Mouse (Mus musculus) mouse trophoblast stem cell (cell line): ENCODE data around the gene Azi2.

Source experiments
- in situ Hi-C, 2 experiments: fragments of 300-500 bp; cut with MseI, MboI; formaldehyde crosslinking; loops; 2 replicates in 1 of 2; 3 replicates in 1 of 2; pipeline ENCODE4 v1.15.1; 2025

The Azi2 gene

DNA sequence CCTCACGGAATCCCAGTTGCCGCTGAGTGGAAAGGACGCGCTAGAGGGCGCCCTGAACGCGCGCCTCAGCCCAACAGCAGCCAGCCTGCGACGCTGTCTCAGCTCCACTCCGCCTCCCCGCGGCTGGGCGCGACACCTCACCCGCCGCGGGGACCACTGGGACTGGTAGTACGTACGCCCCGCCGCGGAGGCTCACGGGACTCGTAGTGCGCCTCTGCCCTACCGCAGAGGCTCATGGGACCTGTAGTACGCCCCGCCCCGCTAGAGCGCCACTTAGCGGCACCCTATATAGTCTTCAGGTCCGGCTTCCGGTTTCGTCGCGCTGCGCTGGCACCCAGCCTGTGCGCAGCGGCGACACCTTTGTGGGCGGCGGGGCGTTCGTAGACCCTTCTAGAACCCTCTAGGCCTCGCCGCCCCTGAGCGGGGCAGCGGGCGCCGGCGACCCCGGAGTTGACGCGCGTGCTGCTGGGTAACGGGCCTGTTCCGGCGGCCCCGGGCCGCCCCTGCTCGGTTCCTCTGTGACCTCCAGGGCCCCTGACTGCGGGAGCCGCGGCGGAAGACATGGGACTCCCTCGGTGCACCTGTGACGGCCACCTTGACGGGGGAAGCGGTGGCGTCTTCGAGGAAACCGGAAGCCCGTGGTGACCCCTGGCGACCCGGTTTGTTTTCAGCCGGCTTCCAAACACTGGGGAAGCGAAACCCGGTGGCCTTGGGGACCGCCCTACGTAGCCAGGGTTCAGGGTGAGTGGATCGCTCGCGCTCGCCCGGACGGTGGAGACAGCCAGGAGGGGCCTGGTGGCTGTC is at the start of gene Azi2:
TSS of gene Azi2 (plus strand) at position 282 of the 804 bp plus-strand sequence.
- in situ Hi-C loops = no loop called here

DNA sequence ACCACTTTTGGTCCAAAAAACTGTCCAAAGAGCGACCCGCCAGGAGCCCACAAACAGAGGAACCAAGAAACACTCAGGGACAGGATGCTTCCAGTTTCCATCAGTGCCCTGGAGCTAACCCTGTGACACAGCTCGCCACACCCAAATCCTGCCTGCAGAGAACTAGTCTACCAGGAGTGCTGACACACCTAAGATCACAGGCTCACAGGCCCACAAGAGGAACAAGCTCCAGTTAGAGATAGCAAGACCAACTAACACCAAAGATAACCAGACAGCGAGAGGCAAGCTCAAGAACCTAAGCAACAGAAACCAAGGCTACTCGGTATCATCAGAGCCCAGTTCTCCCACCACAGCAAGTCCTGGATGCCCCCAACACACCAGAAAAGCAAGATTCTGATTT is 43.7 kb upstream of the Azi2 start:
- in situ Hi-C loops = no loop called here

DNA sequence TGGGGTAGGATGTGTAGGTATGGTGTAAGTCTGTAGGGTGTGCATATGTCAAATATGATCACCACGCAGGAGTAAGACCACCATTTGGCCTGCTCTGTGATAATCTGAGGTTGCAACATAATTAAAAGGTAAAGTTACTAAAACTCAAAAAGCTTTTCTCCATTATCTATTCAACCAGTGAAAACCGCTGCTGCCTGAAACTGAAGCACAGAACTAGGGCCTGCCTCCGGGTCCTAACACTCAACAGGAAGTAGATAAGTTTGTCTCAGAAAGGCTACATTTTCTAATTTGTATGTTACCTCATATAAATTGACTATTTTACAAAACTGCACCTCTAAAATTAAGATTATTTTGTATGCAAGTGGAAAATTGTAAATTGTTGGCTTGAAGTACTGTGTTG is 38.8 kb upstream of the Azi2 start:
- in situ Hi-C loops = no loop called here

DNA sequence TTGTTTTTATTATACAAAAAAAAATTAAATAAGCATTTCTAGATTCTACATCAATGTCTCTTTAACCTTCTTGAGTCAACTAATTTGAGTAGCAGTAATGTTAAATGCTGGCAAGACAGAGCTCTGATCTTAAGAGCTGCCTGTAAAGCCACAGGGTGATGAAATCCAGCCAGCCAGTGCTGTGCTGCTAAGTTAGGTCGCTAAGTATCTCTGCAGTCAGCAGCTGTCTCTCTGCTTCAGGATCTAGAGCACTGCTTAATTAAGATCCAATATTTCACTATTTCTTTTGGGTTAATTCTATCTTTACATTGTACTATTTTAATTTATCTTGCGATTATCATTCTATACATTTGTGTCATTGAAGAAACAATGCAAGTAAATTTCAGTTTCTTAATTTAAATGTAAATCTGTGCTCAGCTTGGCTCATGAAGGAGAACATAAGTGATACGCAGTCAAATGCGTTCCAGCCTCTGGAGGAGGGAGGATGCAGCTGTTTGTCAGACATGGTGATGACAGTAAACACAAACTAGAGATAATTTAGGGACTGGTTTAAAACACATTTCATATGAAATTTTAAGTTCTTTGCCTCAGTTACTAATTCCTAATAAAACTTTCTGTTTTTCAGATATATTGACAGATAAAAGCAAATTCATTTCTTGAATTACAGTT is 36.9 kb upstream of the Azi2 start:
- in situ Hi-C loops = no loop called here

DNA sequence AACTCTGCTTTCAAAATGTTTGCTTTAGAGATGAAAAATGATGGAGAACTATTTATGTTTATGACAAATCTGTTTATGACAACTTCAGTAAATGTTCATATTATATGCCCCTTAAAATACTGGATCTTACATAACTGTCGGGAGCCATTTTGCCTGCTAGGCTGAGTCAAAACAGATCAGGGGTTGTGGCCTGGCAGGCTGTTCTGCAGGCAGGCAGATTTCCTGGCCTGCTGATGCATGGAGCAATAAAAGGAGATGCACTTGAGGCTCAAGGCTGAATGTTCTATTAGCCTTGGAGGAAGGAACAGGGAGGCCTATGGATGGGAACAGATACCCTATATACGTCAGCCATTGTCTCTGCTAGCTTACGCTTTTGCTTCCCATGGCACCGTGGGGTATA is 36.4 kb upstream of the Azi2 start:
- in situ Hi-C loops = no loop called here

DNA sequence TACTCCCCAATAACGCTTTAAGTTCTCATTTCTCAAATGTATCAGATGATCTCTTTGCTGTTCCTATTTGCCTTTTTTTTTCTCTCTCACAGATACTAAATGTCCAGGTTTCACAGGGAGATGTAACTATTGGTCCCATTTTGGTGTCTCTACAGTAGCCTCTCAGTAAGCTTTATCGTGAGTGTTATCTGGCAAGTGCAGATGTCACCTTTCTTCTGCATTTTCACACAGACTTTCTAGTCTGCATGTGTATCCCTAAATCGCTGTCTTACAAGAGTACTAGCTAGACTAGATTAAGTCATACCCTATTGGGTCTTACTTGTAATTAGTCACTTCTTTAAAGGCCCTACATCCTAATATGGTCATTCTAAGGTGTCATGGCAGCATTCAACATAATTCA is 27.4 kb upstream of the Azi2 start:
- in situ Hi-C loops = no loop called here

DNA sequence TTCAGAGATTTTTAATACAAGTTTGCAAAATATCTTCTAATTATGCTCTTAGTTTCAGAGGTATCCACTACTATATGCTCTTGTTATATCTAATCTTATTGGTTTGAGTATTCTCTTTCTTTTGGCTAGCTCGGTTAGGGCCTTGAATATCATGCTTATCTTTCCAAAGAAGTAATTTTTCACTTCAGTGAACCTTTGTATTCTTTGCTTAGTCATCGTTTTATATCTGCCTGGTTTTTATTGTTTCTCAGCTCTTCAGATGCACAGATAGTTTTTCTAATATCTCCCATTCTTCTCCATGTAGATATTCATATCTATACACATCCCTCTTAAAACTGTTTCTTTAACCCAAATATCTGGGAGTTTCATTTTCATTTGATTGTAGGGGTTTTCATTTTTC is 15.3 kb upstream of the Azi2 start:
- in situ Hi-C loops = no loop called here

DNA sequence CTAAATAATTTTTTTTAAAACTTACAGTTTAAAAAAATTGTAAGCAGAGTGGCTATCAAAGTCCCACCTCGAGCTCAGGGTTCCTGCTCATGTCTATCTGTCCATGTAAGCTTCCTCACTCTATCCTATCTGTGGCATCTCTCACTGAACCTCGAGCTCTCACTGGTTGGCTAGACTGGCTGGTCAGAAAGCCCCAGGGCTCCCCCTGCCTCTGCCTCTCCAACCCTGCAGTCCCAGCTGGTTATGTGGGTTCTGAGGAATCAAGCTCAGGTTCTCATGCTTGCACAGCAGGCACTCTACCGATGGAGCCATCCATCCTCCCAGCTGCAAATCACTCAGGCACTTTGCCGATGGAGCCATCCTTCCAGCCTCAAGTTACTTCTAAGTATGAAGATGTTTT is 10.8 kb upstream of the Azi2 start:
- in situ Hi-C loops = no loop called here

DNA sequence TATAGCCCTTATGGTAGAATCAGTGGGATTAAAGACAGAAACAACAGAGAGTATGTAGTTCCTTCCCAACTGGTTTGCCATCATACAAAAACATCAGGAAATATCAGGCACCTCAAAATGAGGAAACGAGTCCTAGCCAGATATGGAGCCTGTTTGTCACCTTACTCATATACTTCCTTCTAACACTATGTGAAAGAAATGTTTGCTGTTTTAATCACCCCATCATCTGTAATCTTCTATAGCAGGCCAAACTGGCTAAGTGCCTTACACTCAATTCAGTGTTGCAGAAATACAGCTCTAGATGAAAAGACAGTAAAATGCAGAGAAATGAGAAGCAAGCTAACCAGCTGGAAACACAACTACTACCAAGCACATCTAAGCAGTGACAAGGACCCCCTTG is 10.0 kb upstream of the Azi2 start:
- in situ Hi-C loops = no loop called here

DNA sequence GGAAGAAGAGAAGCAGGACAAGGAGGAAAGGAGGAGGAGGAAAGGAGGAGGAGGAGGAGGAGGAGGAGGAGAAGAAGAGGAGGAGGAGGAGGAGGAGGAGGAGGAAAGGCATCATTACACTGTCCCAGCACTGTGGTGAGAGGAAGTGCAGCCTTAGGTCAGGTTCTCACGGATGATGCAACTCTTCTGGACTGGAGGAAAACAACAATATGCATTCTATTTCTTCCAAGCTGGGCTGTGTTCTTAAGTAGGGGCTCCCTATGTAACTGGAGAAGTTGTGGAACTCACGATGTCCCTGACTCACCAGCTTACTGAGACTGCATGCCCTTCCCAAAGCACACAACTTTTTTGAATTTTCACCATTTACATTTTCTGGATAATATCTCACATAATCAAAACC is 8.6 kb upstream of the Azi2 start:
- in situ Hi-C loops = no loop called here

DNA sequence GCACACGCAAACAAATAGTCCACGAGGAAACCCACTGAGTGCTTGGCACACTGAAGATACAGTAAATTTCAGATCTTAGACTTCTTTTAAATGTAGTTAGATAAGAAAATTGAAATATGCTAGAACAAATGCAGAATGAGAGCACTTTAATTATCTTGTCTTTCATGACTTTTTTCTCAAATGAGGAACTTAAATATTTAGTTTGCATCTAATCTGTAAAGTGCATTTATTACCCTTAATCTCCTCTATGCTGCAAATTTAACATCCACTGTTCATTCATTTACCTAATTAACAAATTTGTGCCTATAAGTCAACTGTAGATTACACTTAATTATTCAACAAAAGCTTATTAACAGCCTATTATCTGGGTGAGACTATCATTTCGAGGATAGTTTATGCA is 5.3 kb upstream of the Azi2 start:
- in situ Hi-C loops = no loop called here

DNA sequence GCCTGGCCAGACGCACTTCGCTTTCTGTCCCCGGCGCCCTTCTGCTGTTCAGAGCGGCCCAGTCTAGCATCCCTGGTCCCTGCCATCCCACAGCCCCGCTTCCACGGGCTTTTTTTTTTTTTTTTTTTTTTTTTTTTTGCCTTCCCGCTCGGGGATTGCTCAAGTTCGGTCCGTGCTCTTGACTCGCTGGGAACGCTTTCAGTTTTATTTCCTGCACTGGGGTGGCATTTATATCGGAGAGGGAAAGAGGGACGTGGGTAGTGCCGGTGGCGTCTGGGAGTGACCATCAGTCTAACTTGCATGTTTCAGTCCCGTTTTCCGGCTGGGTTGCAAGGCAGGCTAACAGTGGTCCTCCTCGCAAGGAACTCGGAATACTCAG is 712 bp downstream of the Azi2 start:
- in situ Hi-C loops = no loop called here

DNA sequence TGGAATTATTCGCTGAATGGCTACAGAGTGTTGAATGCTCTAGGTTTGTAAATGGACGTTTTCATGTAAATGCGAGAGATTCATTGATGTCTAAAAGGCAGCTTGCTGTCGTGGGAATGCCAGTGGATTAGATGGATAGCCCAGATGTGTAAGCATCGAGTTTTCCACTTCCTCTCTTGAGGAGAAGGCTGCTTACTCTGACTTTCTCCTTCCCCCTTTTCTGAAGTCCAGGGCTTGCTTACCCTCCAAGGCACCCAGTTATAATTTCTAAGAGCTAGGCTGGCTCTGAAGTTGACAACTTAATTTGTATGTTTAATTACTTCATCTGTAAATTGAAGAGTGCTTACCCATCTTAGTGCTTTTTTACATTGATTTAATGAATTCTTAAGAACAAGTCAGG is 1.3 kb downstream of the Azi2 start:
- in situ Hi-C loops = no loop called here

DNA sequence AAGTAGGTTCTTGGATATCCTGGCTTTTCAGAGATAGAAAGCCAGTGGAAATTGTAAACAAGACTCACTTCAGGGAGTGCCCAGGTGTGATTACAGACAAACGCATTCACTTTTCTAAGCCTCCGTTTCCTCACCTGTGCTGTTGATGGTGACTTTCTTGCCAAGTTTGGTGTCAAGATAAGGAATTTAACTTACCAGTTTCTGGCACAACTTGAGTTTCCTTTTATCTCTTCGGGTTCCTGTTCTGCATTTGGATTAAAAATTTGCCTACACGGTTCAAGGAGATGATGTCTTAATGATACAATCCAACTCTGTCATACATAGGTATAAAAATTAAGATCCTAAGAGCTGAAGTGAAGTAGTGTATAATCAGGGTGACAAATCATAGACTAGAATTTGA is 2.4 kb downstream of the Azi2 start:
- in situ Hi-C loops = no loop called here

DNA sequence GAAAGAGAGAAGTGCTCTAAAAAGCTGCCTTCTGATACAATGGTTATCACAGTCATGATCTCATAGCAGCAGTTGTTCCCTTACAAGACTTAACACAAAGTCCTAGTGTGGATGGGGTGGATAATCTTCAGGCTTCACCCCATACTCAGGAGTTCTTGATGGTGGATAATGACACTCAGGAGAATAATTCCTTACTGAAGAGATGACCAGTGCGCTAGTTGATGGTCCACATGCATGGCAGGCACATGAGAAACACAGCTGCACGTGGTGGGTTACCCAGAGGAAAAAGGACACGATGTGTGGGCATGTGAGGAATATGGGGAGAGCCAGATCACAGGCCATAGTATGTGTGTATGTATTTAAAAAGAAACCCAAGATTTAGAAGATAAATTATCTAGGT is 3.3 kb downstream of the Azi2 start:
- in situ Hi-C loops = no loop called here

DNA sequence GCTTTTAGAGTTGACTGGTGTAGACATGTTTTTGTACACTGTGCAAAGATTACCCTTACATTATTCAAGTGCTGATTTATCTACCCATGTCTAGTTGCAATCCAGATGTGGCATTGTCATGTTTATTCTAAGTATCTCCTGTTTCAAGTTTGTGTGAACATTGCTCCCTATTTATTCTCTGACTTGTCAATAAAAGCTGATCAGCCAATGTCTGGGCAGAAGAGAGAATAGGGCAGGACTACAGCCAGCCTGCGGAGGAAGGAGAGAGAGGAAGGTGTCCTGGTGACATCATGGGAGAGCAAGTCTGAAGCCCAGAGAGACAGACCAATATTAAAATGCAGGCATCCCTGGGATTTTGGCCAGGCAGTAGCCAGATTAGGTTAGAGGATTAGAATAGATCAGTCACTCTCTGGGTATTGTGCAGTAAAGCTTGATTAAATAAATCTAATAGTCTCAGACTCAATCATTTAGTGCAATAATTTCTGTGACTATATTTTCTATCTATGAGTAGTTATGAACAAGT is 4.8 kb downstream of the Azi2 start:
- in situ Hi-C loops = no loop called here

DNA sequence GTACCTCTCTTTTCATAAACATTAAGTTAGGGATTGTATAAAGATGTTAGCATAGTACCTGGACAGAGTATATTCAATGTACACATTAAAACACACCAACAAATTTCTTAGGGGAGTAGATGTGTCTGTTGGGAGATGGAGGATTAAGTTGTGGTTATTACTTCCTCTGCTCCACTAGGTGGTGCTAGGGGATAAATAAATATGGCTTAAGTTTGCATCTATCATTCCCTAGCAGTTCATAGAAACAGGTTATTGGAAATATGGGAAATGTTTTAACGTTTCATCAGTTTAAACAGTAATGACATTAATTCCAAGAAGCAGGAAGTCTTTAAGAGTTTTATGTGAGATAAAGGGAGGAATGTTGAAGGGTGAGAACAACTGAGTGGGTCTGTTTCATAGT is 13.0 kb downstream of the Azi2 start:
- in situ Hi-C loops = loop anchor here (10.0 to 25.0 kb wide), 2 partner anchors 112 to 434 kb away; partner anchors contain the start of gene Eomes (in 2 of the 2)

DNA sequence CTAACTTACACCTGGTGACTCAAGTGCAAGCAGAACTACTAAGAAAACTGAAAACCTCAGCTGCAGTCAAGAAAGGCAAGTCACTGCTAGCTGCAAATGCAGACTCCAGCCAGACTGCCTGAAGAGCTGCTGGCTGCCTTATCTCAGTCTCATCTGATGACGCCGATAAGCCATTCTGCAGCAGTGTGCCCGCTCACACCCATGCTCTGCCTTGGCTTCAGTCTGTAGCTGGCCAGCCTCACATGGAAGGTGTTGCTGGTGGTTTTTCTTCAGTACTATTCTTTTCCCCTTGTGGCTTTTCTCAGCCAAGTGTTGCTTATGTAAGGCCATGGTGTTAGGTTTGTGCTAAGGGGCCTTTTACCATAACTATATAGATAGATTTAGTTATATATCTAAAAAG is 18.8 kb downstream of the Azi2 start:
- in situ Hi-C loops = loop anchor here (10.0 to 25.0 kb wide), 2 partner anchors 106 to 428 kb away; partner anchors contain the start of gene Eomes (in 2 of the 2)

DNA sequence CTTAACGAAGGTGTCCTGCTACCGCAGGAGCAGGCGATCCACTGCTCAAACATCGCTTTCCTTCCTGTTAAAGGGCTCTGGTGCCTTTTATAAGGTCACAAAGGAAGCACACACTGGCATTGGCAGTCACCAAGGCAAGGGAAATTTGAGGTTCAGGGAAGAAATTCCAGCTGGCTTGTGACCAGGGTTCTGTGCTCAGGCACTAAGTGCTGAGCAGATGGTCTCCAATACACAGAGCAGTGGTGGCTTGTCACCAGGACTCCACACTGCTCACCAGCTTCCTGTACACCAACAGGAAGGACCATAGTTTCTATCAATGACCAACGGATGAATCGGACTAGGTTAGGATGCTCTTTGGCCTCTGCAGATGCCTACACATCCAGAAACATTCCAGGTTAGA is 30.1 kb downstream of the Azi2 start:
- in situ Hi-C loops = loop anchor here (25.0 kb wide), 1 partner anchor 417 kb away; the partner anchor contains the start of gene Eomes (in 2 of the 2)

DNA sequence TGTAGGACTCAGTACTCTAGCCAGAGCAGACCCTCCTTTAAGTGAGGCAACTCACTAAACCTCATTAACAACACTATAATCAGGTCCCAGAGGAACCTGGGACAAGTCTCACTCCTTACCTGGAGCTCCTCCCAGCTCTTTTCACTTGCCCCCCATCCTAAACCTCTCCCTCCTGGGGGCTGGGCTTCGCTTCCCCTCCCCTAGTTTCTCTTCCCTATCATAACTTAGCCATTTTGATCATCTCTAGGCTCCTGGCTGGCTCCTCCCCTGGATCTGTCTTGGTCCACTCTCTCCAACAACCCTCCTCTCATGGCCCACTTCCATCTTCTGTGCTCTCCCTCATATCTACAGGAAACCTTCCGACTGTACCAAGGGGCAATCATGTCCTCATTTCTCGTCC is 31.0 kb downstream of the Azi2 start:
- in situ Hi-C loops = loop anchor here (25.0 kb wide), 1 partner anchor 416 kb away; the partner anchor contains the start of gene Eomes (in 2 of the 2)

DNA sequence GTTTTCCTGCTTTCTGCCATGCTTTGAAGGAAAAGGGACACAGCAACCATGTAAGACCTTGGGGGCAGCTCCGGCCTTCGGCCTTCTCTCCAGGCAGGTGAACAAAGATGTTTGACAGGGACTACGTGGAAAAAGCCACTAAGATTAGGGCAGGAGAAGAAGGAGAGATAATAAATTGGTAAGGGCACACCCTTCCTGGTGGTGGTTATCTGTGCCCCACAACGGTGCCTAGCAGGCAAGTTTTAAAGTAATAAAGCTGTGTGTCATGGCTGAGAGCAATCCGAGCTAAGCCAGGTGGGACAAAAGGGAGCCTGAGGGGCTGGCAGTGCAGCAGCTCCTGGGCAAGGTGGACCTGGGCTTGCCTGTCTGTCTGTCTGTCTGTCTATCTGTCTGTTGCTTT is 31.8 kb downstream of the Azi2 start:
- in situ Hi-C loops = loop anchor here (25.0 kb wide), 1 partner anchor 415 kb away; the partner anchor contains the start of gene Eomes (in 2 of the 2)

DNA sequence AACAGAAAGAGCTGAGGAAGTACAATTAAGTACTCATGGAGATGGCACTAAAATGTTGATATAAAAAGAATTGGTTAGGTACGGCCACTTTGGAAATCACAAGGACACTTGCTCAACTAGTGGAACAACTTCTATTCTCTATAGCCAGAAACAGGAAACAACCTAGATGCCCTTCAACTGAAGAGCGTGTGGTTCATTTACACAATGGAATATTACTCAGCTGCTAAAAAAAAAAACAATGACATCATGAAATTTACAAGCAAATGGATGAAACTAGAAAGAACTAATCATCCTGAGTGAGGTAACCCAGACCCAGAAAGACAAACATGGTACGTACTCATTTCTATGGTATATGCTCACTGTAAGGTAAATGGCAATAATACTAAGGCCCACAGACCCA is 33.1 kb downstream of the Azi2 start:
- in situ Hi-C loops = loop anchor here (25.0 kb wide), 1 partner anchor 414 kb away; the partner anchor contains the start of gene Eomes (in 2 of the 2)
